Mouse (Mus musculus) right cerebral cortex, postnatal 14 days (tissue): ENCODE data around the gene Itgb5.

ENCODE experiments used
- DNase-seq: peaks from one replicate; pipeline ENCODE4 v3.0.0; 2022

Itgb5 gene

DNA sequence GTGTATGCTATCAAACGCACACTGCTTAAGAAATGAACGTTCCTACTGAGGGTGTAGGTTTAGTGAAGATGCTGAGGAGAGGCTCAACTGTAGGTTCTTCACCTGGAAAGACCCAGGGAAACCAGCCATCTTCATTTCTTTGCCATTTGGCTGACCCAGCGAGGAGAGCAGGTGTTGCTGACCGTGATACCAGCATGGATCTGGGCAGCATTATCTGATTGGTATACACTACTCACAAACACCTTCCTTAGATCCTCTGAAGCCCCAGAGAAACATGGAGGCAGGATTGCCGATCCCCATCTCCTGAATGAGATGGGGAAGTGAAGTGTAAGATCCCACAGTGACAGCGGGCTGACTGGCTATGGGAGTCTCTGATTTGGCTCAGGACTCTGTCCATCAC lies 168.5 kb downstream of the Itgb5 start:
- no peak for DNase-seq
